Mouse (Mus musculus): ENCODE measurements around the gene Tox2.

DNA sequence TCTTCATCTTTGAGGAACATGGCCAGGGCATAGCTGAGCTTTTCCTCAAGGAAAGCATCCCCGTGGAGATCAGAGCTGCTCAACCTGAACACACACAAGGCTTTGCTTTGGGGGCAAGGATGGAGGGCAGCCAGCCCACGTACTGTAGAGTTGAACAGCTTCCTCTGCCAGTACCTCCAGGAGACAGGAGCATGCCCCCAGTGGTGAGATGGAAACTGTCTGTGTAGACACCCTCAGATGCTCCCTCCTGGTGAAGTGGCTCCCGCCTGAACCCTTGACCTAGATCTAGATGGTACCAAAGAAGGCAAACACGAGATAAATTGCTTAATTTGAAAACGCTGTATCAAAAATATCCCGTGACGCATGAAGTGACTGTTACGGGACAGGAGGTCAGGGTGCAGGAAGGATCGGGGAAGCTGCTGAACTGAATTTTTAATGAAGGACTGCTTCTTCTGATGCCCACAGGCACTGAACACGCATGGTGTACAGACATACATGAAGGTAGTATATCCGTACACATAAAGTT, 107.3 kb downstream of the Tox2 start:
- TF ChIP-seq GATA1 (IDR thresholded peaks at IDR 0.05; ENCODE audit: borderline replicate concordance, low read length) (no peak), FLI1 (IDR thresholded peaks at IDR 0.05; ENCODE audit: low read length) (no peak)

Measured in megakaryocyte, embryonic 14.5 days (primary cell).